Mouse (Mus musculus): Measurements from ENCODE around the gene Tcte1. TPM values are rescaled to one million over a fixed set of nuclear protein-coding genes. Genes with fewer than 3 reads are reported as not detected.
A peak's percentile ranks its signal among the peaks of the same experiment; 100 is the strongest.

Gene Tcte1
- total RNA-seq, 2 experiments from 2014 or later, result not detected

DNA sequence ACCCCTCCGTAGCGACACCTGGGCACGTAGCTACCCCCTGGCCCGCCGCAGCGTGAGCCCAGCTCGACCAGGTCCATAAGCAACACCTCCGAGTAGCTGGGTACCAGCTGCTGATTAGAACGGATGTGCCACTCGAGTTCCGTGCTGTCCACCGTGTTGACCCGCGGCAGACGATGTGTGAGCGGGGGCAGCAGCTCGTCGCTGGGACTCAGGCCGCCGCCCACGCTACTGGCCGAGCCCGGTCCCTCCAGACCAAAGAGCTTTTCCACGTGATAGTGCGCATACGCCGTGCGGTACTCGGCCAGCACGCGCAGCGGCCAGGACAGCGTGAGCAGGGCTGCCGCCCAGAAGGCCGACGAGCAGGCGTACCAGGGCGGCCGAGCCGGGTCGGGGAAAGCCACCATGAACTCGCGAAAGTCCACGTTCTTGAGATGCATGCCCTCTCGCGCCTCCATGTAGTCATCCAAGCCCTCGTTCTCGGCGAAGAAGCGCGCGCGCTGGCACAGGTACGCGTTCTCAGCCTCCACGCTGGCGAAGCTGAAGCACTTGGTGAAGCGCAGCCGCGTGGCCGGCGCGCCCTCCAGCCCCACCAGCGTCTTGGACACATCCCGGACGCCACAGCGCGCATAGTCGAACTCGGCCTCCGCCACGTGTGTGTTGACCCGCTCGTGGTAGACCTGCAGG, 22.2 kb downstream of the Tcte1 start:
- no peak for DNase-seq

DNA sequence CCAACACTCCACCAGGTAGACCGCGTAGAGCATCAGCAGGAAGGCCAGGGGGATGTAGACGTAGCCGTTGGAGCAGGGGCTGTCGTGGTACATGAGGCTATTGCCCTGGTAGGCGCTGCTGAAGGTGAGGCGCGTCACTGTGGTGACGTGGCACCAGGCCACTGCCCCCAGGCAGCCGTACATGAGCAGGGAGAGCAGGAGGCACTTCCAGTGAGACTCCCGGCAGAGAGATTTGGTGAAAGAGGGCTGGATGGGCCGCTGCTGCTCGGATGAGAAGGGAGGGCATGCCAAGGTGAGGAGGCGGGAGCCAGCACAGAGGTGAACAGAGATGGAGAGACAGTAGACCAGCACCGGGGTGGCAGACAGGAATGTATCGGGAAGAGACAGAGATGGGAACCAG, 23.7 kb downstream of the Tcte1 start:
- no peak for DNase-seq
- intact Hi-C loops (cut with DNase I), result no loop called here

More for the DNA sequence above, 22.2 kb downstream of the Tcte1 start:
- intact Hi-C loops (cut with DNase I), result no loop called here

GRCm38 (mm10) chr17:45547461-45548190, 24.4 kb downstream of the Tcte1 start:
- intact Hi-C loops (cut with DNase I), result no loop called here
- no peak for DNase-seq

- no peak for DNase-seq
- intact Hi-C loops (cut with DNase I), result no loop called here
Measured at GRCm38 (mm10) chr17:45548541-45549512, 25.6 kb downstream of the Tcte1 start.

DNA sequence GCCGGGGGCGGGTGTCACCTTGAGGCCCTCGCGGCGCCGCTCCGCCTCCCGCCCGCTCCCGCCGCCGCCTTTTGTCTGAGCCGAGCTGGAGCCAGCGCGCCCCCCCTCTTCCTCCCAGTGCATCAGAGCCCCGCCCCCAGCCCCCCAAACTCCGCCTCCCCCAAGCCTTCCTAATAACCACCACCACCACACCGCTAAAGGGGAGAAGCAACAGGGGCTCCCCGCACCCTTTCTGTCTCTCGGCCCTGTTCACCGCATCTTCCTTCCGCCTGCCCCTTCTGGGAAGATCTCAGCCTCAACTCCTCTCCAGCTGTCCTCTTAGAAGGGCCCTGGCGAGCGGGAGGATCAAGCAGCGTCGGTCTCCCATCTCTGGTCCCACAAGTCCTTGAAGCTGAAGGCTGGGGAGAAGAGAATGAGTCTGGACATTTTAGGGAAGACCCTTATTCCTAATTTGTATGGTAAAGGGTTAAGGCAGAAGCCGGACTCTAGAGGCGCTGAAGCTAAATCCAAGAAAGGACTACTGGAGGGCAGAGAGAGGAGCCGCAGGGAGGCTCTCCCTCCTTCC, 26.5 kb downstream of the Tcte1 start, which contains the start of gene Tmem151b:
Tmem151b (minus strand) TSS at position 61 of the 565 bp plus-strand sequence.
- no peak for DNase-seq
- intact Hi-C loops (cut with DNase I), result no loop called here

DNA sequence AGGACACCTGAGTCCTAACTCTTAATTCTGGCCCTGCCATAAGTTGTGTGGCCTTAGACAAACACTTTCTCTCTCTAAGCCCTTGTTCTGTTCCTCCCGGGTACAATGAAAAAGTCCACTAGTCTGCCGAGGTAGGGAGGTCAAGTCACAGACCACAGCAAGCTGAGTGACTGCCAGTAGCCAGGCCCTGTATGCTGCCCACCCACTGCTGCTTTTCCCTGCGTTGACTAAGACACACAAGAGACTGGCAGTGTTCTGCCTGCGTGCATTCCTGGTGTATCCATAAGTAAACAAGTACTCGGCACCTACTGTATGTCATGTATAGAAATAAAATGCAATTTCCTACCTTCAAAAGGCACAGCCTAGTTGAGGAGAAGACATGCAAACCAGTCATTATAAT, 27.0 kb downstream of the Tcte1 start:
- intact Hi-C loops (cut with DNase I), result no loop called here
- no peak for DNase-seq

DNA sequence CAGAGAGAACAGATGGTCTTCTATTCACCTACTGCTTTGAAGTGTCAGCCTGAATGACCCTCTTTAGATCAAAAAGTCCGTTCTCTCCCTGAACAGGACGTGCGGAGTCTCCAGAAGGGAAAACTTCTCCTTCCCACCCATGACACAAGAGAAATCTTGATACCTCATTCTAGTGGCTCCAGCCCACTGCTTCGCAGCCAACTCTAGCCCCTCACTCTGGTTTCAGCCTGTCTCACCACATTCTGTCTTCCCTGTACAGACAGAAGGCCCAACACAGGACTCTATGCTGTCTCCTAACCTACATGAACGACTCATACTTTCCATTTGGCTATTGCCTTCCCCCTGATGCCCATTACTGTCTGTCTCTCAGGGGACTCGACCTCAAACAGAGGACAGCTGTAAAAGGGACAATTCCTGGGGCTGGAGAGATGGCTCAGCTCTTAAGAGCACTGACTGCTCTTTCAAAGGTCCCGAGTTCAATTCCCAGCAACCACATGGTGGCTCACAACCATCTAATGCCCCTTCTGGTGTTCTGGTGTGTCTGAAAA, 28.1 kb downstream of the Tcte1 start:
- intact Hi-C loops (cut with DNase I), result no loop called here
- no peak for DNase-seq

- DNase-seq, result peak; percentile 82 to 87
- intact Hi-C loops (cut with DNase I), result loop anchor here (1.0 kb wide), 2 partner anchors 36 to 74 kb away; no protein-coding TSS in a partner anchor
Measured at GRCm38 (mm10) chr17:45551816-45552451, 28.7 kb downstream of the Tcte1 start.

DNA sequence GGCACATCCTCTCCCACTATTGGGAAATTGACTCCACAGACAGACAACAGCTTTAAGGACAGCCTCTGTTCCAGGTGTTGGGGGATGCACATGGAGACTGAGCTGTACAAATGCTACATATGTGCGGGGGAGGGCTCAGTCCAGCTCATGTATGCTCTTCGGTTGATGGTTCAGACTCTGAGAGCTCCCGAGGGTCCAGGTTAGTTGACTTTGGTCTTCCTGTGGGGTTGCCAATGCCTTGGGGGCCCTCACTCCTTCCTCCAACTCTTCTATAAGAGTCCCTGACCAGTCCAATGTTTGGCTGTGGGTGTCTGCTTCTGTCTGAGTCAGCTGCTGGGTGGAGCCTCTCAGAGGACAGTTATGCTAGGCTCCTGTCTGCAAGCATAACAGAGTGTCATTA, 29.8 kb downstream of the Tcte1 start:
- no peak for DNase-seq
- intact Hi-C loops (cut with DNase I), result no loop called here

DNA sequence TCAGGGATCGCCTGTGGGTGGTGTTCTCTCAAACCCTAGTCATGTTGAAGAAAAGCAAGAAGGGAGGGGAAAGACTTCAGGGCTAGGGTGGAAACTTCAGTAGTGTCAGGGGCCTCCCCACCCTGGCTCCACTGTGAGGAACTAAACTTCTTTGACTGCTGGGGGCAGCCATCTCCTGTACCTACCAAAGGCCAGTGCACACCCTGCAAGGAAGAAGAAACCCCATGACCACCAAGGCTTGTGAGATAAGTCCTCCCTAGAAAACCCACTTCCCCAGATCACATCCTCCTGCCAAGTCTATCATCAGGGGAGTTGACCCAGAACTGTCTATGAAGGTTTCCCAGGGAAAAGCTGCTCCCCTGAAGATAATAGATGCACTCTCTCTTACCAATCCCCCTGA, 31.2 kb downstream of the Tcte1 start:
- intact Hi-C loops (cut with DNase I), result no loop called here
- no peak for DNase-seq

DNA sequence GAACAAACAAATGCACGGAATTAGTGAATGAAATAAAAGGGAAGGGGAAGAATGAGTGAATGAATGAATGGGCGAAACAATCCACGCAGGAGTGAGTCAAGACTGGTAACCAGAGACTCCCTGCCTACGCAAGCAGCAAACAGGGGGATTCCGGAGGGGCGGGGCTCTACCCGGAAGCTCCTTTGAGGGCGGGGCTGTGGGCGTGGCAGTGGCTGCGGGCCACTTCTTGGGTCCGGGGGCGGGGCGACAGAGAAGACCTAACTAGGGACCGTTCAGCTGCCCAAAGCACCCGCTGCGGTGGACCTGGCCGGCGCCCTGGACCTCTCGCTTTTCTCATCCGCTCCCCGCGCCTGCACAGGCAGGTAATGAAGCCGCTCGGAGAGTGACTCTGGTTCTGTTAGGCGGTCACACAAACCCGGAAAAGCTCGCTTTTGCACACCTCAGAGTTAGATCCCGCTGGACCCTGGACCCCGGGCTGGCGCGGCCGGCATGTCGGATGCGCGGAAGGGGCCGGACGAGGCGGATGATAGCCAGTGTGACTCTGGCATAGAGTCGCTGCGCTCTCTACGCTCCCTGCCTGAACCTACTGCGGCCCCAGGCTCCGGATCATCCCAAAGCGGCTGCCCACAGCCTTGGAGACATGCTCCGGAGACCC, 32.3 kb downstream of the Tcte1 start, which contains the start of gene Nfkbie:
Nfkbie (plus strand) TSS at position 252 of the 655 bp plus-strand sequence.
- DNase-seq, result peak; percentile 95
- intact Hi-C loops (cut with DNase I), result no loop called here

- DNase-seq, result no peak
- intact Hi-C loops (cut with DNase I), result no loop called here
Measured at GRCm38 (mm10) chr17:45556107-45556489, 32.9 kb downstream of the Tcte1 start.

GRCm38 (mm10) chr17:45556514-45557245, 33.4 kb downstream of the Tcte1 start:
- DNase-seq, result peak in 1 of 2 experiments; percentile 15
- intact Hi-C loops (cut with DNase I), result no loop called here

DNA sequence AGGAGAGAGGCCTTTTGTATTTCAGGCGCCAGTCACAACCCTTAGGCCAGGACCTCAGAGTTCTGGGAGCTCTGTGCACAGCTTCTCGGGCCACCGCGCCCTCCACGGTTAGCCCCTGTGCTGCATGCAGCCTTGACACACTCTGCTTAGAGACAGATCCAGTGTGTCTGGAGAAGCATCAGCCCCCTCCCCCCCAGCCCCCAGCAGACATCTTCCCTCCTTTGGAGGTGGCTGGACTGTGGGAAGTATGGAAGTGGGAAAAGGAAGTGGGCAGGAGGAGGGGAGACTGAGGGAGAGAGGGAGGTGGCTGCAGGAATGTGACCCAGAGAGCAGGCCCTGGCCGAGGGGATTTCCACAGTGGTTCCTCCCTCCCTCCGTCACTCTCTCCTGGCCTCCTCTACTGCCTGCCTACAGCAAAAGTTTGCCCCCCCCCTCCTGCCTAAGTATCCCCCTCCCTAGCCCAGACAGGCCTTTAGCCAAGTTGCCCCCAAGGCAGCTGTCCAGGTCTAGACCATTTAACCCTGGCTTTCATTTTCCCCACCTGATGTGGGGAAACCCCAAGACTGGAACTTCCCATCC, 34.1 kb downstream of the Tcte1 start:
- intact Hi-C loops (cut with DNase I), result no loop called here
- peak in 1 of 2 experiments; percentile 2 for DNase-seq

- peak in 1 of 2 experiments; percentile 15 for DNase-seq
- intact Hi-C loops (cut with DNase I), result no loop called here
Measured at GRCm38 (mm10) chr17:45557998-45558862, 35.0 kb downstream of the Tcte1 start.

DNA sequence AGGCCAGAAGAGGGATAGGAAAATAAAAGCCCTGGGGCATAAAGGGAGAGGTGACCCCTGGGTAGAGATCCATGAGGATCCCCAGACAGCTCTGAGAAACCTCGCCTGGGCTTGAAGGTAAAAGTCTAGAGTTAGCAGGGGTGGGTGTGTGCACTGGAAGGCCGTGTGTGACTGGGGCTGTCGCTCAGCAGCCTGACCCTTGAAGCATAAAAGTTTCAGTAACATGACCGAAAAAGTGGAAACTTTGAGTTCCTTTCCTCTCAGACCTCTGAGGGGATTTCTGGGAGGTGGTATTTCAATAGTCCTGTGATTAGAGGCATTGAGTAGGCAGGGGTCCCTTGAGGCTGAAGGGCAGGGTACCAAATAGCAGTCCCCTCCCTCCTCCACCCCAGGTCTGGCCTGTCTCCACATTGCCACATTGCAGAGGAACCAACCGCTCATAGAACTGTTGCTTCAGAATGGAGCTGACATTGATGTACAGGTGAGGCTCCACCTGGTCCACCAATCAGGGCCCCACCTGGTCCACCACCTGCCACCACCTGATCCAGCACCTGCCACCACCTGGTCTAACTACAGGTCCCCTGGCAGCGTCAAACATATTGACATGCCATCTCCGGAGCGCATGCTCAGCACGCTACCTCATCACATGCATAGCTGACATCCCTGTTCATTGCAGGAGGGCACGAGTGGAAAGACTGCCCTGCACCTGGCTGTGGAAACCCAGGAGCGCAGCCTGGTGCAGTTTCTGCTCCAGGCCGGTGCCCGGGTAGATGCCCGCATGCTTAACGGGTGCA, 36.7 kb downstream of the Tcte1 start:
- DNase-seq, result no peak
- intact Hi-C loops (cut with DNase I), result no loop called here
